Mouse (Mus musculus): ENCODE data around the gene Vav2. TPM values are rescaled to one million over a fixed set of nuclear protein-coding genes. Genes with fewer than 3 reads are reported as not detected.
A peak's percentile ranks its signal among the peaks of the same experiment; 100 is the strongest.

Gene Vav2
- polyA plus RNA-seq, 1 experiment from 2014 or later: 17.3 TPM

GRCm38 (mm10) chr2:27246712-27247486 is 179.9 kb downstream of the Vav2 start:
- Histone ChIP-seq H3K27ac (ENCODE audit: low read depth, low read length) (no peak overlapping the region), H3K9me3 (ENCODE audit: control insufficient read depth, low read length) (no peaks in the 10 kb centered on the region), H3K4me1 (ENCODE audit: control insufficient read depth, insufficient read depth, low read length) (no peaks in the 10 kb centered on the region), H3K9ac (ENCODE audit: low read length) (no peak overlapping the region), H3K4me2 (ENCODE audit: low read depth) (no peak overlapping the region), H3K36me3 (ENCODE audit: control insufficient read depth, insufficient read depth, low read length) (no peaks in the 10 kb centered on the region), H3K27me3 (ENCODE audit: control insufficient read depth, insufficient read depth, low read length) (no peaks in the 10 kb centered on the region), H3K4me3 (ENCODE audit: low read depth, low read length) (no peak overlapping the region)
- WGBS: 60% methylated on average over 6 of the region's 7 CpGs
- DNase-seq (ENCODE audit: low spot score): peak; percentile 48
- ATAC-seq (ENCODE audit: insufficient read depth, low FRiP score, low TSS enrichment): no peak

- DNase-seq (ENCODE audit: low spot score) (no peak), ATAC-seq (ENCODE audit: insufficient read depth, low FRiP score, low TSS enrichment) (no peak)
- Histone ChIP-seq H3K4me2 (ENCODE audit: low read depth) (no peak overlapping the region), H3K27me3 (ENCODE audit: control insufficient read depth, insufficient read depth, low read length) (no peaks in the 10 kb centered on the region), H3K9me3 (ENCODE audit: control insufficient read depth, low read length) (no peaks in the 10 kb centered on the region), H3K4me3 (ENCODE audit: low read depth, low read length) (no peak overlapping the region), H3K36me3 (ENCODE audit: control insufficient read depth, insufficient read depth, low read length) (no peaks in the 10 kb centered on the region), H3K9ac (ENCODE audit: low read length) (no peak overlapping the region), H3K4me1 (ENCODE audit: control insufficient read depth, insufficient read depth, low read length) (no peaks in the 10 kb centered on the region), H3K27ac (ENCODE audit: low read depth, low read length) (no peak overlapping the region)
- 69% methylated on average over 7 of the region's 7 CpGs for WGBS
Measured at GRCm38 (mm10) chr2:27245947-27246346, 180.9 kb downstream of the Vav2 start.

GRCm38 (mm10) chr2:27237342-27237741 is 189.5 kb downstream of the Vav2 start:
- Histone ChIP-seq H3K9ac (ENCODE audit: low read length) (no peak overlapping the region), H3K27me3 (ENCODE audit: control insufficient read depth, insufficient read depth, low read length) (no peaks in the 10 kb centered on the region), H3K27ac (ENCODE audit: low read depth, low read length) (no peak overlapping the region), H3K4me1 (ENCODE audit: control insufficient read depth, insufficient read depth, low read length) (no peaks in the 10 kb centered on the region), H3K9me3 (ENCODE audit: control insufficient read depth, low read length) (no peaks in the 10 kb centered on the region), H3K4me2 (ENCODE audit: low read depth) (no peak overlapping the region), H3K36me3 (ENCODE audit: control insufficient read depth, insufficient read depth, low read length) (no peaks in the 10 kb centered on the region), H3K4me3 (ENCODE audit: low read depth, low read length) (no peak overlapping the region)
- 23% methylated on average over 4 of the region's 4 CpGs for WGBS
- ATAC-seq (ENCODE audit: insufficient read depth, low FRiP score, low TSS enrichment) (no peak), DNase-seq (ENCODE audit: low spot score) (peak; percentile 74)

- Histone ChIP-seq H3K9me3 (ENCODE audit: control insufficient read depth, low read length) (no peaks in the 10 kb centered on the region), H3K4me1 (ENCODE audit: control insufficient read depth, insufficient read depth, low read length) (no peaks in the 10 kb centered on the region), H3K4me3 (ENCODE audit: low read depth, low read length) (no peak overlapping the region), H3K36me3 (ENCODE audit: control insufficient read depth, insufficient read depth, low read length) (no peaks in the 10 kb centered on the region), H3K4me2 (ENCODE audit: low read depth) (no peak overlapping the region), H3K27me3 (ENCODE audit: control insufficient read depth, insufficient read depth, low read length) (no peaks in the 10 kb centered on the region), H3K27ac (ENCODE audit: low read depth, low read length) (no peak overlapping the region), H3K9ac (ENCODE audit: low read length) (no peak overlapping the region)
- DNase-seq (ENCODE audit: low spot score) (peak; percentile 70), ATAC-seq (ENCODE audit: insufficient read depth, low FRiP score, low TSS enrichment) (no peak)
- 21% methylated on average over 3 of the region's 3 CpGs for WGBS
Measured at GRCm38 (mm10) chr2:27235729-27236128, 191.1 kb downstream of the Vav2 start.

- H3K9ac ChIP-seq (ENCODE audit: low read length): no peak overlapping the region
- H3K27ac ChIP-seq (ENCODE audit: low read depth, low read length): no peak overlapping the region
- 31% methylated on average over 7 of the region's 7 CpGs for WGBS
- ATAC-seq (ENCODE audit: insufficient read depth, low FRiP score, low TSS enrichment): no peak
- no peaks in the 10 kb centered on the region for H3K27me3 ChIP-seq (ENCODE audit: control insufficient read depth, insufficient read depth, low read length)
- H3K4me1 ChIP-seq (ENCODE audit: control insufficient read depth, insufficient read depth, low read length): no peaks in the 10 kb centered on the region
- no peak overlapping the region for H3K4me2 ChIP-seq (ENCODE audit: low read depth)
- H3K36me3 ChIP-seq (ENCODE audit: control insufficient read depth, insufficient read depth, low read length): no peaks in the 10 kb centered on the region
- no peaks in the 10 kb centered on the region for H3K9me3 ChIP-seq (ENCODE audit: control insufficient read depth, low read length)
- DNase-seq (ENCODE audit: low spot score): no peak
- H3K4me3 ChIP-seq (ENCODE audit: low read depth, low read length): no peak overlapping the region
Measured at GRCm38 (mm10) chr2:27232376-27232775, 194.5 kb downstream of the Vav2 start.

GRCm38 (mm10) chr2:27229481-27230105 is 197.2 kb downstream of the Vav2 start:
- Histone ChIP-seq H3K27me3 (ENCODE audit: control insufficient read depth, insufficient read depth, low read length) (no peaks in the 10 kb centered on the region), H3K4me1 (ENCODE audit: control insufficient read depth, insufficient read depth, low read length) (no peaks in the 10 kb centered on the region), H3K4me2 (ENCODE audit: low read depth) (no peak overlapping the region), H3K9me3 (ENCODE audit: control insufficient read depth, low read length) (no peaks in the 10 kb centered on the region), H3K27ac (ENCODE audit: low read depth, low read length) (no peak overlapping the region), H3K9ac (ENCODE audit: low read length) (no peak overlapping the region), H3K36me3 (ENCODE audit: control insufficient read depth, insufficient read depth, low read length) (no peaks in the 10 kb centered on the region), H3K4me3 (ENCODE audit: low read depth, low read length) (no peak overlapping the region)
- ATAC-seq (ENCODE audit: insufficient read depth, low FRiP score, low TSS enrichment) (no peak), DNase-seq (ENCODE audit: low spot score) (no peak)
- WGBS: 65% methylated on average over 2 of the region's 2 CpGs

- H3K9me3 ChIP-seq (ENCODE audit: control insufficient read depth, low read length): no peaks in the 10 kb centered on the region
- no peak overlapping the region for H3K4me3 ChIP-seq (ENCODE audit: low read depth, low read length)
- 80% methylated on average over 5 of the region's 5 CpGs for WGBS
- no peaks in the 10 kb centered on the region for H3K36me3 ChIP-seq (ENCODE audit: control insufficient read depth, insufficient read depth, low read length)
- H3K4me1 ChIP-seq (ENCODE audit: control insufficient read depth, insufficient read depth, low read length): no peaks in the 10 kb centered on the region
- no peak overlapping the region for H3K9ac ChIP-seq (ENCODE audit: low read length)
- ATAC-seq (ENCODE audit: insufficient read depth, low FRiP score, low TSS enrichment): no peak
- no peak overlapping the region for H3K27ac ChIP-seq (ENCODE audit: low read depth, low read length)
- H3K27me3 ChIP-seq (ENCODE audit: control insufficient read depth, insufficient read depth, low read length): no peaks in the 10 kb centered on the region
- DNase-seq (ENCODE audit: low spot score): no peak
- no peak overlapping the region for H3K4me2 ChIP-seq (ENCODE audit: low read depth)
Measured at GRCm38 (mm10) chr2:27228809-27229480, 197.9 kb downstream of the Vav2 start.

- Histone ChIP-seq H3K4me1 (ENCODE audit: control insufficient read depth, insufficient read depth, low read length) (no peaks in the 10 kb centered on the region), H3K27me3 (ENCODE audit: control insufficient read depth, insufficient read depth, low read length) (no peaks in the 10 kb centered on the region), H3K4me2 (ENCODE audit: low read depth) (no peak overlapping the region), H3K9me3 (ENCODE audit: control insufficient read depth, low read length) (no peaks in the 10 kb centered on the region), H3K9ac (ENCODE audit: low read length) (no peak overlapping the region), H3K27ac (ENCODE audit: low read depth, low read length) (no peak overlapping the region), H3K4me3 (ENCODE audit: low read depth, low read length) (no peak overlapping the region), H3K36me3 (ENCODE audit: control insufficient read depth, insufficient read depth, low read length) (no peaks in the 10 kb centered on the region)
- DNase-seq (ENCODE audit: low spot score) (no peak), ATAC-seq (ENCODE audit: insufficient read depth, low FRiP score, low TSS enrichment) (no peak)
- WGBS: 75% methylated on average over 7 of the region's 7 CpGs
Measured at GRCm38 (mm10) chr2:27226572-27226971, 200.3 kb downstream of the Vav2 start.

Measured in neural tube, embryonic 11.5 days (tissue).